Mouse (Mus musculus): Measurements from ENCODE around the gene Trip10.
"Not testable (repeated sequence)": the region's sequence is repeated elsewhere in the genome, so short reads cannot be mapped to it uniquely, and the experiment has no call there.

Gene Trip10

DNA sequence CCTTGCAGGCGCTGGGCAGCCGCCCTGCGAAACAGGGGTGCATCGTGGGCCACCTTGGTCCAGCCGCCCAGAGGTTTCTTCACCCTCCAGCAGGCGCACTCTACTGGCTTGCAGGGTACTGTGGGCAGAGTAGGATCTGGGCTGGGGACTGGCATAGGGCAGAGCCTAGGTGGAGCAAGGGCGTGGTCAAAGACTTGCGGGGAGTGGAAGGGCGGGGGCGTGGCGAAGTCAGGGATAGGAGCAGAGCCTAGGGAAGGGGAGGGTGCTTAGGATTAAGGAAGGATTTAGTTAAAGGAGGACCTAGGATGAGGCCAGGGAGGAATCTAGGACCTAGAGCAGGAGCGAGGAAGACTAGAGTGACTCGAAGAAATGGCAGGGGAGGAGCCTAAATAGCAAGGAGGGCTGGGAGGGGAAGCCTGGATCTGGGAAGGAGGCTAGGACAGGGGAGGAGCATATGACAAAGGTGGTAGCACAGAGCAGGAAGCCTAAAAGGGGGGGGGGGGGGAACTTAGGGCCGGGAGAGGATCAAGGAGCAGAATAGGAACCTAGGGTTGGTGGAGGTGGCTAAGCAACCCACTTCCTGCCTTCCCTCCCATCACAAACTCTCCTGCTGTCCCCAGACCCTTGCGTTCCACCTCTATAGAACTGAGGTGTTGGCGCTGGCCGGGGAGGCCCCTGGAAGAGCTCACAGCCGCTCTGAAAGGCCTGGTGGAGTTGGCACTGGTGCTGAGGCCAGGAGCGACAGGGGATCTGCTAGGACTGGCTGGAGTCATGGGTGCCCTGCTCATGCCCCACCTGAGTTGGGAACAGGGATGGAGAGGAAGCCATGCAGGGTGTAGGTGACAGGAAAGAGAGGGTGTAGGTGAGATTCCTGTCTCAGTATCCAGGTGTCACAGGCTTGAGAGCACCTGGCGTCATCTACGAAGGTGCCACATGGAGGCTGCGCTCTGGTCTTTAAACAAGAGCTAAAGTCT is 16.0 kb downstream of the Trip10 start:
- DNase-seq: peak; percentile 91

DNA sequence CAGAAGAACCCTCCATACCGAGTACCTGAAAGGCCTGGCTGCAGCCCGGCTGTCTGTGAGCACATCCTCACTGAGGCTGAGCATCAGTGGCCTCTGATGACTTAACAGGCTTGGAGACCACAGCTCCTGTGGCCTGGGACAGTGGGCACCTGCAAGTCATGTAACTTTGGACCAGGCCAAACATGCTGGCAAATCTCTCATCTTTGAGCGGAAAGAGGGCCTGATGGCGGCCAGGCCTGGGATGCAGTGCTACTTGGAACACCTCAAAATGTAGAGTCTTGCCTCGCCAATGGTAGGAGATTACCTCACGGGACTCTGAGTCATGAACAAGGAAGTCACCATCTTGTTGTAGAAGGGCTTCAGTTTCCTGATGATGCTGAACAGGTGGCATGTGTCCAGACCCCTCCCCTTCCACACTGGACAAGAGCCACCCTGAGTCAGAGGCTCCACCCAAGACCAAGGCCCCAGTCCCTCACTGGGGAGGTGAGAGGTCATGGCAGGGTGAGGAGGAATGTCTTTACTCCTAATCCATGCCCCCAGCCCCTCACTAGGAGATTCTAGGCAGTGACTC is 18.4 kb downstream of the Trip10 start:
- no peak for DNase-seq

DNA sequence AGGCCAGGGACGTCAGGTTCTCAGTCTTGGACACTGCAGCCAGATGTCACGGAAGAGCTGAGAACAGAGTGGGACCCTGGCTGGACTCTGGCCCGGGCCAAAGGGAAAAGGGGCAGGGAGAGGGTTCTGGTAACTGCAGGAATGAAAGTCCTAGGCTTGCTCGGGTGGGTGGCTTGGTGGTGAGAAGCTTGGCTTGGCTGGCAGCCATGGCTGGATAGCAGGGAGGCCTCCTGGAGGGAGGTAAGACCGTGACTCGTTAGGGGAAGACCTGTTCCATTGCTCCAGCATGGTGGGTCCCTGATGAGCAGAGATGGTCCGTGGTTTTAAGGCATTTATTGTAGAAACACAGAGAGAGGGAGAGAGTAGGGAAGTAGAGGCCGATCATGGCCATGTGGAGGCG is 22.0 kb downstream of the Trip10 start:
- DNase-seq: peak; percentile 44

DNA sequence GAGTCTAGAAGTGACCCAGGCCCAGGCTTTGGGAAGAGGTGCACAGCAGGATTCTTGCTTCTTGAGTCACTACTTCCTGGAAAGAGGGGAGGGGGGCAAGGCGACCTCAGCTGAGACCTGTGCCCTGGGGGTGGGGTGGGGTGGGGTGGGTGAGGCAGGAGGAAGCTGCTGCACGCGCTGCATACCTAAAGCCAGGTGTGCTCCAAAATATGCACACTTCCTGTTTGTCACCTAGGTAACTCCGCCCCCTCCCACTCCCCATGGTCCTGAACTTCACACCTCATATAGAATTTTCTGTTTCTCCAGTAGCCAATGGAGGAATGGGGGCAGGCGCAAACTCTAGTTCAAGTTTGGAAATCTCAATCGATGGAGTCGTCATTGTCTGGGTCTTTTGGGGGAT is 24.6 kb downstream of the Trip10 start:
- no peak for DNase-seq

DNA sequence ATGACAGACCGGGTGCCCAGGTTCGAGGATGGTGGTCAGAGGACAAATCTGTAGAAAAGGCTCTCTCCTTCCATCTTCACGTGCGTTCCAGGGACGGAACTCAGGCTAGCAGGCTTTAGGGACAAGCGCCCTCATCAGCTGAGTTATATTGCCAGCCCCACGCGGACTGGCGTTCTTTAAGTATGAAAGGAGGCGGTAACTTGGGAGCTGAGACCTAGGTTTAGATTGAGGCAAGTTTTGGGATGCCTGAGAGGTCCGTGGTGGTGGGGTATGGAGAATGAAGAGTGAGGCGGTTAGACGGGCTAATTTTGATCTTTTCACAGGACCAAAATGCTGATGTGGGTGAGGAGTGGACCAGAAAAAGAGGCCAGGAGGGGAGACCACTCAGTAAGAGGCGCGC is 25.4 kb downstream of the Trip10 start:
- DNase-seq: no peak

DNA sequence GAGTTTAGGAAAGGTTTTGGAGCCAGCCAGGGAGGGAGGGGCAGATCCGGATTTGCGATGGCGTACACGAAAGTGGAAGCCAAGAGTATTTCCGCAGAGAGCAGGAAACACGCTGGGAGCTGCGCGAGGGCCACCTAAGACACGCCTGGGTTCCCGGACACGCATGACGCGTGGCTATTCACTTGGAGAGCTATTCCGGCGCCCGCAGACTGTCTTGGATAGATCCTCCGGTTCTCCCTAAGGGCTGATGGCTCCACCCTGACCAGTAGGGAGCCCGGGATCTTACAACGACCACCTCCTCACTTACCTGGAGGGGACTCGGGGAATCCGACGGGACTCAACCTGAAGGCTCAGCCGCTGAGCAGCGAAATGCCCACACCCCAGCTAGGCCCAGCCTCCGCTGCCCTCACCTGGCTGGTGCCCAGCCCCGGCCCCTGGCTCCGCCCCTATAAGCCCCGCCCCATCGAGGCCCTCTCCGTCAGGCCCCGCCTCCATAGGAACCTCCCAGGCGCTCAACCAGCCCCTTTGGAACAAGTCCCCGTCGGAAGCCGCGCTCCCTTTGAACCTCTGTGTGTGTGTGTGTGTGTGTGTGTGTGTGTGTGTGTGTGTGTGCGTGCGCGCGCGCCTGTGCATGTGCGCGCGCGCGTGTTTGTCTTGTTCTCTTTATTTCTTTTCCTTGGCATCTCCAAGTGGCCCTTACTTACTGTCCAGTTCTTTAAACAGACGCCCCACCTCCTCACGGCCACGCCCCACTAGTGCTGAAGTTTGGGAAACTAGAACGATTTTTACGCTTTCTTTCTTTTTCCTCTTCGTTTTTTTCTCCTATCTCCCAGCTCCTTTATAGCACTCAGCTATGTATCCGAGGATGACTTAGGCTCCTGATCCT is 26.1 kb downstream of the Trip10 start:
- peak; percentile 96 for DNase-seq

DNA sequence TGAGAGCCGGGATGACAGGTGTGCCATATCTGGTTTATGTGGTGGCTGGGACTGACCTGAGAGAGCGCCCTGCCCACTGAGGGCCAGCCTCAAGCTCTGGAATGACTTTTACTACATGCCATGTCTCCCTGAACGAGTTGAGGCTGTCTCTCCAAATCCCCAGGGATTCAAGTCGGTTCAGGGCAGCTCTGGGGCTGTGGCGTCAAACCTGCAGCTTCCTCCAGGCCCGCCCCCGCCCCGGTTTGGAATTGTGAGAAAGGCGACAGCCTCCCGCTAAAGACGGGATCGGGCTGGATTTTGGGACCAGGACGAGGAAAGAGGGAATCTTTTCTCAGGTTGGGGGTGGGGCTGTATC is 26.7 kb downstream of the Trip10 start:
- DNase-seq: peak; percentile 31

DNA sequence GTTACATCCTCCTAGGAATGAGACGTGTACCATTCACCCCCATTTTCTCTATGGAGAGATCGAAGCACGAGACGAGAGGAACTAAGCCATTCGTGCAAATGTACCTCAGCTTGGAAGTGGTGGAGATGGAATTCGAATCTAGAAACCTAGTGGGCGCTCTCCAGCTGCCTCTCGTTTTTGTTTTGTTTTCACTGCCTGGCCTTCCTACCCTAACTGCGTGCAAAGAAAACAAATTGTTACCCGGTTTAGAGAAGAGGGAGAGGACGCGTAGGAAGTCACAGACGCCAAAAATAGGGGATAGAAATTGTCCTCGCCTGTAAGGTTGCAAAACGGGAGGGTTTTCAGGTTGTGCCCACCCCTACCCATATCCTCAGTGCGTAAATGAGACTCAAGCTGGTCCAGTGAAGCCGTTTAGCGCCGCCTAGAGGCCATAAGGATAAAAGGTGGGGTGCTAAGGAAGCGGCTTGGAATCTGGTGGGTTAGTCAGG is 27.4 kb downstream of the Trip10 start:
- peak; percentile 86 for DNase-seq

DNA sequence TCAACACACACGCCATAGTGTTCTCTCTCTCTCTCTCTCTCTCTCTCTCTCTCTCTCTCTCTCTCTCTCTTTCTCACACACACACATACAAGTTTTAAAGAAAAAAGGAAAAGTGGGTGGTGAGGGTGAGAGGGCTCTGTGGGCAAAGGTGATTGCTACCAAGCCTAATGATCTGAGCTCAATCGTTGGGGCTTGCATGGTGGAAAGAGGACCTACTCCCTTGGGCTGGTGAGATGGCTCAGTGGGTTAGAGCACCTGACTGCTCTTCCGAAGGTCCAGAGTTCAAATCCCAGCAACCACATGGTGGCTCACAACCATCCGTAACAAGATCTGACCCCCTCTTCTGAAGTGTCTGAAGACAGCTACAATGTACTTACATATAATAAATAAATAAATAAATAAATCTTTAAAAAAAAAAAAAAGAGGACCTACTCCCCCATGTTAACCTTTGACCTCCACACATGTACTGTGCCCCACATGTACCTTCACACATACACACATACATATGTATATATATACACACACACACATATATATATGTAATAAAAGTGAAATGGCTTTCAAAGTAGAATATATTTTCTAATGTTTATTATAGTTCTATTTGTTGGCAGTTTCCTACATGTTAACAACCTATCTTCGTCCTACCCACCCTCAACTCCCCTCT is 28.5 kb downstream of the Trip10 start:
- not testable (repeated sequence) for DNase-seq

DNA sequence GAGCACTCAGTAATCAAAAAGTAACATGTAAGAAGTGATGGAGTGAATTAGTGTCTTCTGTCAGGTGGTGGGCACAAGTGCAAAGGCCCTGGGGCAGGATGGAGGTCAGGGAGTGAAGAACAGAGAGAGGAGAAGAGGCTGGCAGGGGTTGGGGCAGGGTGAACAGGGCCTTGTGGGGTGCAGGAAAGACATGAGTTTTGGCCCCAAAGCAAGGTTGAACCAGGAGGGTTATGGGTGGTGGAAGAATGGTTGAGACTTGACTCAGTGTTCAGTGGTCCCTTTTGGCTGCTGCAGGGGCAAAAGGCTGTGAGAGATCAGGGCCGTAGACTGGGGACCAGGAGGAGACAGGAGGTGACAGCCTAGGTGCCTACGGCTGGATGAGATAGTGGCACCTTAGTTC is 29.3 kb downstream of the Trip10 start:
- no peak for DNase-seq

DNA sequence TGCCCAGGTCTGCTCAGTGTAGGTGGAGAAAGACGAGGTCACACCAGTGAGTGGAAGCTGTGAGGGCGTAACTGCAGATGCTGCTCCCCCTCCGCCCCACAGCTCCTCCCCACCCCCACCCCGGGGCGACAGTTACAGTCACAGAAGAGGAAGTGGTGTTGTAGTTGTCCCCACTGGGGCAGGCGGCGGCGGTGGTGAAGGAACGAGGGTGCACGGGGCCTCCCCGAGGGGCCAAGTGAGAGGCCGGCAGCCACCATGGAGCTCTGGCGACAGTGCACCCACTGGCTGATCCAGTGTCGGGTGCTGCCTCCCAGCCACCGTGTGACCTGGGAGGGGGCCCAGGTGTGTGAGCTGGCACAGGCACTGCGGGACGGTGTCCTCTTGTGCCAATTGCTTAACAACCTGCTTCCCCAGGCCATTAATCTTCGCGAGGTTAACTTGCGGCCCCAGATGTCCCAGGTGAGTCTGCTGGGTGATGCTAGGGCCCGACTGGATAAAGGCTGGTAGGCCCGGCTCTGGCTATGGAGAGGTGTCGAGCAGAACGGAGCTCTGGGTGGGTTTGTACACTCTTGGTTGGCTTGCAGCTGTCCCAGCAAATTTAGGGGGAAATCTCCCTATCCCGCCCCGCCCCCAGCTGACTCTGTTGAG is 29.8 kb downstream of the Trip10 start, which contains the start of gene Vav1:
TSS of gene Vav1 (plus strand) at position 158 of the 648 bp plus-strand sequence.
- peak; percentile 26 for DNase-seq

DNA sequence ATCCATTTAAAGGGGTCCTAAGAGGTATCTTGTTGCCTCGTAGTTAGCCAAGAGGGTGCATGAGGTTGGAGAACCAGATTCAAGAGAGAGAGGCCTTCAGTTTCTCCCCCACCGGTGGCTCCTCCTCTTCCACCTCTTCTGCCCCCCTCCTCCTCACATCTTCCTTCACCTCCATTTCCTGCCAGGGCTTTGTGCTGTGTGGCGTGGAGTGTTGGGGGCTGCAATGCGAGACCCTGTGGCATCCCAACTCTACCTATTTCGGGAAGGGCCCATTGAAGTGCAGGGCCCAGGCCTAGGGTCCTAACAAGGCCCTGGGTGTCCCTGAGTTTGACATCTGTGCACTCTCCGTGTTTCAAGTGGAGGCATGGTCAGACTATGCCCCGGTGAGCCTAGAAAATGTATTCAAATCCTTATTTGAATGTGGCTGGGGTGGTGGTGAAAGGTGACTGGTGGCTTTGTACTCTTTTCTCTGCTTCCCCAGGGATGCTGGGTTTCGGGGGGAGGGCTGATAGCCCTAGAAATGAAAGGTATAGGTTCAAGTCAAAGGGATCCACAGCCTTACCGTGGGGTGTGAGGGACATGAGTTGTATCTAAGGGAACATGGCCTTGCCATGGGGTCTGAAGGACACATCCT is 30.5 kb downstream of the Trip10 start:
- DNase-seq: no peak

DNA sequence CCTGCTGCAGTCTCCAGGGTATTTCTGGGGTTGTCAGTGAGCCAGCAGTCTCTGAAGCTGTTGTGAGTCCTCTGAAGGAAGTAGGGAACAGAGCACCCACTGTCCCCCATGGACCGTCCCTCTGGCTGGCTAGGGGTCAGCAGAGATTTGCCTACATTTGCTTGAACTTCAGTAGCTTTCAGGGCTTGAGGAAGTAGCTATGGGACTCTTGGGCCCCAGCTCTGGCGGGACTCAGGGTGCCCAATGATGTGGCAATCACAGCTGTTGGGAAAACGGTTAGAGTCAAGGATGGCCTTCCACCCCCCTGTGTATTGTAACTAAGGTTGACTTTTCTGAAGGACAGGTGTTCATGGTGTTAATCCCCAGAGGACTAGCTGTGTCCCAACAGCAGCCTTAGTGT is 31.2 kb downstream of the Trip10 start:
- DNase-seq: no peak

DNA sequence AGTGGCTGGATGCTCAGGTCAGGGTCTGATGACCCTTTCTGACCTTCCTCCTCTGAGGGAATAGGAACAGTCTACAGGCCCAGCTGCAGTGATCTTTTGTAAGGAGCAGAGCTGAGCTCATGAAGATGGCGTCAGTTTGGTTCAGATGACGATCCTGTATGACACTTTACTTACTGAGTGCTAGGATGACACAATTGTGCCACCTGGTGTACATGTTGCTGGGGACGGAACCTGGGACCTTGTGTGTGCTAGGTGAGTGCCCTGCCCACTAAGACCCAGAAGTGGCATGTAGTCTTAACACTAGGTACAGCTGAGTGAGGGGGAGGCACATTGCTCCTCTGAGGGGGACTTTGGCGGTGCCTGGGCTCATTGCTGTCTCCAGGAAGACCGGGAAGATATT is 34.7 kb downstream of the Trip10 start:
- no peak for DNase-seq

DNA sequence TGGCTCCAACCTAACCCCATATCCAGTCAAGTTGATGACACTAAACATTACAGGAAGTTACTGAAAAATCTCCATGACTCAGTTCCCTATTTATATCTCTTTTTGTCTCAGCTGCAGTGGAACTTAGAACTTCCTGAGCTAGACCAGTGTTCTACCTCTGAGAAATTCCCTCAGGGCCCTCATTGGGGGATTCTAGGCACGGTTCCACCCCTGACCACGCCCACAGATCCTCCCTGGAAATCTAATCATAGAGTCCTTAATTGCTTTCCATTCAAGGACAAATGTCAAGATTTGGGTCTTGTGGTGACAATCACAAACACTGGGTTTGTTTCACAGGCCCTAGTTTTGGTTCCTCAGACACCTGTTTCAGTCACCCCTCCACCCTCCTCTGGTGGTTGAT is 35.8 kb downstream of the Trip10 start:
- DNase-seq: no peak

DNA sequence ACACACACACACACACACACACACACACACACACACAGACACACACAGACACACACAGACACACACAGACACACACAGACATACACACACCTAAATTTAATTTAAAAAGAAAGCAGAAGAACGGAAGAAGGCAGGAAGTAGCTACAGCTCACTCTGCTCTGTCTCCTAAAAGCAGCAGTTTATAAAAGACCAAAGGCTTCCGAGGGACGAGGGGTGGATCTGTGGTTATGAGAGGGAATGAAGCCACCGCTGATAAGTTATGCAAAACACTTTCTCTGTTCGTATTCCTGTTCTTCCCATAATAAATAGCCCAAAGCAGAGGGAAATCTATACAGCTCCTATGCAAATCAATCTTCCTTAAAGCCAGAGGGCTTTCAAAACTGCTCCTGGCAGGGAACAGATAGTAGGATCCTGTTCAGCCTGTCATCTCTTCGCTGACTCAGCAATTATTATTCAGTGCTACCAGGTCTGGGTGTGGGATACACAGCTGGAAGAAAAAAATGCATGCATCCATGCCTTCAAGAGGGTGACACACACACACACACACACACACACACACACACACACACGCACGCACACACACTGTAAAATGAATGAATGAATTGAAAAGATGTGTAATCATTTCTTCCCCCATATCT is 37.6 kb downstream of the Trip10 start:
- DNase-seq: no peak

DNA sequence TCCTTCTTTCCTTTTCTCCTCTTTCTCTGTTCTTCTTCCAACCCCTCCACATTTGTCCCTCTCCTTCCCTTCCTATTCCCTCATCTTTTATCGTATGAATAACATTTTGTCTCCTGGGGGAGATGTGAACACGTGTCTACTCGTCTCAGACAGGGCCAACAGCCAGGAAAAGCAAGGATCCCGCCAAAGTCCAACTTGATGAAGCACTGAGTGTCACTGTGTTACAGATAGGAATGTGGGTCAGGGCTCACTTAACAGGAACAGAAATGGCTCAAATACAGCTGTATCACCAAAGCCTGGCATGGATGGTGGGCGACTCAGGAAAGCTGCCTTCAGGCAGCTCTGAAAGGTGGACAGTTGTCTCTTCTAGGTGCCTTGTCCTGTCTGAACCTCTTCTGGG is 40.0 kb downstream of the Trip10 start:
- peak; percentile 25 for DNase-seq

DNA sequence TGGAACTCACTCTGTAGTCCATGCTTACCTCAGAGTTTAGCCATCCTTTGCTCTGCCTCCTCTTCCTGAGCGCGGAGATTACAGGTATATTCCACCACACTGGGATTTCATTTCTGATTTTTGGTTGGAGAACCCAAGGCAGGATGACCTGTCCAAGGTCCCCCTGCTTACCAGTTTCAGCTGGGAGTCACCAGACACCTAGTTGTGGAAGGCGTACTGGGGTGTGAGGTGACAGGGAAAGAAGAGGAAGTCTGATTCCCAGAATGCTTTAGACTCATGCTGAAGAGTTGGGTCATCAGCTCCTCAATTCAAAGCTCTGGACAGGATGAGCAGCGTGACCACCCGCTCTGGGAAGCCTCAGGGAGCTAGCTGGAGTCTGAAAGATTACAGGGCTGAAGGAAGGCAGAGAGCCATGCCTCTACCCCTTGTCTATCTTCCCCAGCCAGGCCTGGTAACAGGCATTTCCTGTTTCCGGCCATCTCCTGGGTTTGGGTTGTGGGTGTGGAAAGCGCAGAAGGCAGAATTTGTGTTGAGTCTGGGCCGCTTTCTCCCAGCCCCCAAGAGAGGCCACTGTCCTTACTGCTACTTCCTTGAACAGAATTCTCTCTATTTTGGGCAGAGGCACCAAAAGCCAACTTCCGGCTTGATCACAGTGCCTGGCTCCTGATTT is 40.9 kb downstream of the Trip10 start:
- peak; percentile 17 for DNase-seq

DNA sequence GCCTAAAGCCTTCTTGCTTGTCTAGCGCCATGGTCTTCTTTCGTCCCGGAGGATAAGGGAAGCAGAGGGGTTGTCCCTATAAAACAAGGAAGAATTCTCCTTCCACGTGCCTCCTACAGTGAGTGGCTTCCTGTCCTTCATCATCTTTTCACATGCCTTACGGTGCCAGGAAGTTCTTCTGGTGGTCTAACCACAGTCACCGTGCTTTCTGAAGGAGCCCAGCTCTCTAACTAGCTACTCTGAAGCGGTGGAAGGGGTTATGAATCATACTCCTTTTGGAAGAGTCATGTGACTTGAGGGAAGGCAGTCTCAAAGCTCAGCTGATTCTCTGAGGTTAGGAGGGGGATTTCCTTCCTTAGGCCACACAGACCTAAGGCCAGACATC is 41.4 kb downstream of the Trip10 start:
- DNase-seq: no peak

DNA sequence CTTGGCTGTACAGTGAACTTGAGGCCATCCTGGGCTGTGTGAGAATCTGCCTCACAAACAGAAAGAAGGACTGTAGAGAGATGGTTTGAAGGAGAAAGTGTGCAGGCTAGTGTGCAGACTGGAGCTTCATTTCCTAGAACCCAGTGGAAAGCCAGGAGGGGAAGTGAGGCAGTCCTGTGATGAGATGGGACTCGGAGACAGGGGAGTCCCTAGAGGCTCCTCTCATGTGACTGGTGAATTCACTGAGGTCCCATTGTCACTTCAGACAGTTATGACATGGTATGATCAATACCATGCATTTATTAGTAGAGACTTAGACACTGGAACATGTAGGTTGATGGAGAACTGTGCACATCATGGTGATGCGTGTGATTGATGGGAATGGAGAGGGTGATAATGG is 43.0 kb downstream of the Trip10 start:
- no peak for DNase-seq

DNA sequence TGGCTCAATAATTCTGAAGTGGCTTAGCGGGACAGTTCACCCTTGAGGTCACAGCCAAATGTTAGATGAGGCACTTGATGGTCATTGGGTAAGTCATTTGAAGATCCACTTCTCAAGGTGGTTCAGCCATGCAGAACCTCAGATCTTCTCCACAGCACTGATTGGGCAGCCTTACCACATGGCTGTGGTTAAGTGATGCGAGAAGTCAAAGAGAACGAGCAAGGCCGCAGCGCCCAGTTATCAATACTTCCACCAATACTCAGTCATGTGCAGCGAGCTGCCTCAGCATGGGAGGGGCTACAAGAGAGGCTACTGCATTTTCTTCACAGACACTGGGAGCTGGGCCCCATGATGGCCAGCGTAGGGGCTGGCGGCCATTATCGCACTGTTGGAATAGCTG is 43.7 kb downstream of the Trip10 start:
- no peak for DNase-seq
